13 mouse cellular contexts compared by ENCODE assay signal in the genomic region with DNA sequence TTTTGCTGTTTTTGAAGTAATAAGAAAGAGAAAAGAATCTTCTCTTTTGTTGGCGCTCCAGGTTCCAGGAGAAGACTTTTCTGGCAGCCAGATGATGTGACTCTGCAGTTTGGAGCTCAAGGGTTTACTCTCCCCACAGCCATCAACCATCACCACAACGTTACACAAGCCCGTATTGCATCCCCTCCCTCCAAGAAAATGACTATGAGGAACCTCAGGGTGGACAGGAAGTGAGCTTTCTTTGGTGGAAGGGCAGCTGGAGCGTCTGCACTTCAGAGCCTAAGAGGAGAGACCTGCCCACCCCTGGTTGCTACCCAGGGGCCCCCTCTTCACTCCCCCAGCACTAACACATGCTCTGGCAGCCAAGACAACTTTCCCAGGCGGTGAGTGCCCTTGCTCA. TPM values are rescaled to one million over a fixed set of nuclear protein-coding genes. Genes with fewer than 3 reads are reported as not detected.
DNase-seq lines count a peak whose midpoint lies in the region; ATAC-seq lines count a peak whose summit lies in the region.
"Had no signal": no experiment of that assay in that cellular context is flagged by ENCODE, and none has a peak within 500 bp of the region (broad histone marks: within the 10 kb centered on the region; RNA-seq: fewer than 3 reads in every experiment).

No protein-coding gene starts in this region.

- peak overlapping the region; percentile 70 for H3K4me3 ChIP-seq in forebrain, embryonic 11.5 days (ENCODE audit: low read depth, low read length)
- peak overlapping the region; percentile 85 for H3K4me3 ChIP-seq in hindbrain, embryonic 13.5 days
- peak overlapping the region; percentile 86 for H3K4me3 ChIP-seq in midbrain, embryonic 14.5 days (replicated peaks; ENCODE audit: low read depth, low read length)
- H3K4me3 ChIP-seq: left cerebral cortex, adult 2 months had no signal

- DNase-seq in 416B (ENCODE audit: low read depth) = peak; percentile 24
- no peak for DNase-seq in forebrain, embryonic 11.5 days (ENCODE audit: low spot score)
- no peak for DNase-seq in midbrain, embryonic 14.5 days
- no peak for DNase-seq in ovary, postnatal 36 days (ENCODE audit: low spot score)
- no peak for DNase-seq in heart, adult 18-20 months
- no peak for DNase-seq in natural killer cell, adult 2 months (ENCODE audit: low spot score in 2 of 2)
- DNase-seq: cerebellum, adult 9-10 months; kidney, postnatal 25 days; liver, embryonic 13.5 days had no signal

- peaks cover 5% of the 10 kb centered on the region; the same call in 1 of the 2 replicates for H3K27me3 ChIP-seq in forebrain, embryonic 11.5 days (ENCODE audit: control insufficient read depth, insufficient read depth, low read length)
- H3K27me3 ChIP-seq in hindbrain, embryonic 13.5 days = no peaks in the 10 kb centered on the region
- no peaks in the 10 kb centered on the region for H3K27me3 ChIP-seq in midbrain, embryonic 14.5 days (ENCODE audit: control insufficient read depth, insufficient read depth, low read length)

- 33% methylated on average over 5 of the region's 5 CpGs for WGBS in forebrain, embryonic 11.5 days
- 36% methylated on average over 5 of the region's 5 CpGs for WGBS in hindbrain, embryonic 13.5 days
- WGBS in midbrain, embryonic 14.5 days = 31% methylated on average over 5 of the region's 5 CpGs

- peak overlapping the region; percentile 81 for H3K27ac ChIP-seq in forebrain, embryonic 11.5 days (ENCODE audit: low read depth, low read length)
- peak overlapping the region; percentile 98 for H3K27ac ChIP-seq in hindbrain, embryonic 13.5 days
- H3K27ac ChIP-seq in midbrain, embryonic 14.5 days (replicated peaks; ENCODE audit: low read depth, low read length) = peak overlapping the region; percentile 98
- H3K27ac ChIP-seq: embryonic facial prominence, embryonic 13.5 days; left cerebral cortex, adult 2 months; liver, embryonic 13.5 days had no signal

- ATAC-seq in forebrain, embryonic 11.5 days (replicated peaks; ENCODE audit: low FRiP score) = no peak
- ATAC-seq in hindbrain, embryonic 13.5 days (ENCODE audit: low FRiP score) = no peak
- ATAC-seq in midbrain, embryonic 14.5 days (ENCODE audit: low FRiP score, low TSS enrichment) = no peak

- H3K9me3 ChIP-seq in forebrain, embryonic 11.5 days (ENCODE audit: control insufficient read depth, low read length) = no peaks in the 10 kb centered on the region
- no peaks in the 10 kb centered on the region for H3K9me3 ChIP-seq in hindbrain, embryonic 13.5 days
- H3K9me3 ChIP-seq in midbrain, embryonic 14.5 days (ENCODE audit: control insufficient read depth, low read length) = no peaks in the 10 kb centered on the region
- H3K9me3 ChIP-seq: embryonic facial prominence, embryonic 13.5 days; liver, embryonic 13.5 days had no signal

- peak overlapping the region; percentile 93 for H3K9ac ChIP-seq in forebrain, embryonic 11.5 days (ENCODE audit: low read length)
- H3K9ac ChIP-seq in hindbrain, embryonic 13.5 days = peak overlapping the region; percentile 99
- H3K9ac ChIP-seq in midbrain, embryonic 14.5 days (replicated peaks; ENCODE audit: low read length) = peak overlapping the region; percentile 98
- H3K9ac ChIP-seq: embryonic facial prominence, embryonic 13.5 days; liver, embryonic 13.5 days had no signal

- peak overlapping the region; percentile 80 for H3K4me2 ChIP-seq in forebrain, embryonic 11.5 days (ENCODE audit: low read depth, low read length, severe bottlenecking)
- H3K4me2 ChIP-seq in hindbrain, embryonic 13.5 days = peak overlapping the region; percentile 85
- H3K4me2 ChIP-seq in midbrain, embryonic 14.5 days (ENCODE audit: low read length) = peak overlapping the region; percentile 91
- H3K4me2 ChIP-seq: liver, embryonic 13.5 days had no signal

- H3K36me3 ChIP-seq in forebrain, embryonic 11.5 days (ENCODE audit: control insufficient read depth, insufficient read depth, low read length) = peaks cover 3% of the 10 kb centered on the region; the same call in 1 of the 2 replicates
- peaks cover 11% of the 10 kb centered on the region for H3K36me3 ChIP-seq in hindbrain, embryonic 13.5 days
- H3K36me3 ChIP-seq in midbrain, embryonic 14.5 days (ENCODE audit: control insufficient read depth, insufficient read depth, low read length) = peaks cover 20% of the 10 kb centered on the region
- H3K36me3 ChIP-seq: embryonic facial prominence, embryonic 13.5 days; liver, embryonic 13.5 days had no signal

- peaks cover 17% of the 10 kb centered on the region; the same call in 1 of the 2 replicates for H3K4me1 ChIP-seq in forebrain, embryonic 11.5 days (replicated peaks; ENCODE audit: control insufficient read depth, insufficient read depth, low read length)
- H3K4me1 ChIP-seq in hindbrain, embryonic 13.5 days (replicated peaks) = peaks cover 59% of the 10 kb centered on the region
- peaks cover 28% of the 10 kb centered on the region for H3K4me1 ChIP-seq in midbrain, embryonic 14.5 days (ENCODE audit: control insufficient read depth, insufficient read depth, low read length)
- H3K4me1 ChIP-seq: liver, embryonic 13.5 days had no signal

RNA-seq across cellular contexts. Expression of a gene that starts 10.7 kb away (rescaled TPM):
- polyA plus RNA-seq in forebrain, embryonic 11.5 days (2014; fragmentation: Nextera tagmentation; extraction: Ambion mirVana) = 9.8 and 10.2 TPM in 2 replicates
- polyA plus RNA-seq in hindbrain, embryonic 13.5 days (2015; fragmentation: Nextera tagmentation; extraction: Ambion mirVana) = 5.4 and 5.7 TPM in 2 replicates
- polyA plus RNA-seq in midbrain, embryonic 14.5 days (2014; fragmentation: Nextera tagmentation; extraction: Ambion mirVana) = 4.6 and 6.8 TPM in 2 replicates
- 1 to 10 TPM; 2.5 to 2.9 TPM for total RNA-seq in heart, adult 18-20 months (2021)

RNA-seq across cellular contexts. Expression of a gene that starts 23.4 kb away (rescaled TPM):
- polyA plus RNA-seq in forebrain, embryonic 11.5 days (2014; fragmentation: Nextera tagmentation; extraction: Ambion mirVana) = 33.5 and 34.6 TPM in 2 replicates
- 32.6 and 33.7 TPM in 2 replicates for polyA plus RNA-seq in hindbrain, embryonic 13.5 days (2015; fragmentation: Nextera tagmentation; extraction: Ambion mirVana)
- 54.0 and 75.3 TPM in 2 replicates for polyA plus RNA-seq in midbrain, embryonic 14.5 days (2014; fragmentation: Nextera tagmentation; extraction: Ambion mirVana)
- 10 to 100 TPM; 38.2 to 39.5 TPM for total RNA-seq in heart, adult 18-20 months (2021)

RNA-seq across cellular contexts. Expression of a gene that starts 50.7 kb away (rescaled TPM):
- 0.32 and 0.53 TPM in 2 replicates for polyA plus RNA-seq in forebrain, embryonic 11.5 days (2014; fragmentation: Nextera tagmentation; extraction: Ambion mirVana)
- 0.62 and 1.1 TPM in 2 replicates for polyA plus RNA-seq in hindbrain, embryonic 13.5 days (2015; fragmentation: Nextera tagmentation; extraction: Ambion mirVana)
- 0.38 and 0.81 TPM in 2 replicates for polyA plus RNA-seq in midbrain, embryonic 14.5 days (2014; fragmentation: Nextera tagmentation; extraction: Ambion mirVana)
- under 1 TPM in 1 of 2 experiments, not detected in 1; 0.15 TPM for total RNA-seq in heart, adult 18-20 months (2021)
- total RNA-seq: megakaryocyte-erythroid progenitor cell, adult 5-6 weeks had no signal
- polyA plus RNA-seq: liver, embryonic 13.5 days had no signal

RNA-seq across cellular contexts. Expression of a gene that starts 52.3 kb away (rescaled TPM):
- 37.5 and 40.9 TPM in 2 replicates for polyA plus RNA-seq in forebrain, embryonic 11.5 days (2014; fragmentation: Nextera tagmentation; extraction: Ambion mirVana)
- 16.6 and 19.0 TPM in 2 replicates for polyA plus RNA-seq in hindbrain, embryonic 13.5 days (2015; fragmentation: Nextera tagmentation; extraction: Ambion mirVana)
- 11.3 and 13.1 TPM in 2 replicates for polyA plus RNA-seq in midbrain, embryonic 14.5 days (2014; fragmentation: Nextera tagmentation; extraction: Ambion mirVana)
- 10 to 100 TPM; 11.8 to 15.0 TPM for total RNA-seq in heart, adult 18-20 months (2021)

RNA-seq across cellular contexts. Expression of a gene that starts 55.6 kb away (rescaled TPM):
- 61.3 and 65.5 TPM in 2 replicates for polyA plus RNA-seq in forebrain, embryonic 11.5 days (2014; fragmentation: Nextera tagmentation; extraction: Ambion mirVana)
- 53.5 and 53.9 TPM in 2 replicates for polyA plus RNA-seq in hindbrain, embryonic 13.5 days (2015; fragmentation: Nextera tagmentation; extraction: Ambion mirVana)
- polyA plus RNA-seq in midbrain, embryonic 14.5 days (2014; fragmentation: Nextera tagmentation; extraction: Ambion mirVana) = 46.4 and 55.4 TPM in 2 replicates
- 100 to 1,000 TPM; 229 to 242 TPM for total RNA-seq in heart, adult 18-20 months (2021)
